Mouse (Mus musculus) forebrain, embryonic 13.5 days (tissue): ENCODE measurements at regions not wholly inside any gene's neighbourhood (a gene's known extent, or its start where the extent isn't known, plus 50 kb on each side); places are given as distances from the start of the nearest gene placed in this dataset.
A peak's percentile ranks its signal among the peaks of the same experiment; 100 is the strongest.

Source experiments
- ATAC-seq: fragments of 200-750 bp; cut with Nextera tagmentation; 2 replicates; pipeline ENCODE4 v1.8.0; 2017
- H3K27ac ChIP-seq: fragments of 300-500 bp; sonication (generic); 2 replicates; pipeline ENCODE4 v1.5.1; 2015; ENCODE audit warnings: inconsistent platforms, mild to moderate bottlenecking, moderate library complexity
- H3K27me3 ChIP-seq: fragments of 300-500 bp; sonication (generic); 2 replicates; pipeline ENCODE4 v1.6.1; 2015; ENCODE audit warnings: mild to moderate bottlenecking, inconsistent platforms
- H3K36me3 ChIP-seq: fragments of 300-500 bp; sonication (generic); 2 replicates; pipeline ENCODE4 v1.6.1; 2015; ENCODE audit warnings: mild to moderate bottlenecking, inconsistent platforms; ENCODE audit not compliant: poor library complexity, severe bottlenecking
- H3K4me1 ChIP-seq: fragments of 300-500 bp; sonication (generic); 2 replicates; pipeline ENCODE4 v1.6.1; 2015; ENCODE audit warnings: inconsistent platforms
- H3K4me2 ChIP-seq: fragments of 300-500 bp; sonication (generic); 2 replicates; pipeline ENCODE4 v1.6.1; 2015; ENCODE audit warnings: inconsistent platforms, mild to moderate bottlenecking, moderate library complexity
- H3K4me3 ChIP-seq: fragments of 300-500 bp; sonication (generic); 2 replicates; pipeline ENCODE4 v1.5.1; 2015; ENCODE audit warnings: mild to moderate bottlenecking, inconsistent platforms
- H3K9ac ChIP-seq: fragments of 300-500 bp; sonication (generic); 2 replicates; pipeline ENCODE4 v1.6.1; 2015; ENCODE audit warnings: mild to moderate bottlenecking, inconsistent platforms
- H3K9me3 ChIP-seq: fragments of 300-500 bp; sonication (generic); replicated peaks from 2 replicates; pipeline ENCODE4 v1.6.1; 2016; ENCODE audit warnings: inconsistent platforms
- WGBS: fragments of 180-500 bp; shearing (Covaris S2); methylation state at CpG from one replicate; pipeline ENCODE4 v1.1.7; 2015; 5-methylcytosine and 5-hydroxymethylcytosine counted together

GRCm38 (mm10) chr12:49732351-49732750, 347.4 kb downstream of the Gm43517 start:
- Histone ChIP-seq H3K4me3 (no peak overlapping the region), H3K4me2 (no peak overlapping the region)
- ATAC-seq: no peak

GRCm38 (mm10) chr12:49737100-49737499, 352.1 kb downstream of the Gm43517 start:
- H3K27ac ChIP-seq: no peak overlapping the region
- no peak overlapping the region for H3K4me2 ChIP-seq
- H3K4me1 ChIP-seq: peaks cover 4% of the 10 kb centered on the region; the same call in 1 of the 2 replicates
- H3K9me3 ChIP-seq: no peaks in the 10 kb centered on the region
- ATAC-seq: no peak
- H3K4me3 ChIP-seq: no peak overlapping the region
- no peak overlapping the region for H3K9ac ChIP-seq
- H3K27me3 ChIP-seq: no peaks in the 10 kb centered on the region
- H3K36me3 ChIP-seq: no peaks in the 10 kb centered on the region
- WGBS: 75% methylated on average over 4 of the region's 4 CpGs

More at GRCm38 (mm10) chr12:49732351-49732750, 347.4 kb downstream of the Gm43517 start:
- H3K36me3 ChIP-seq: no peaks in the 10 kb centered on the region
- no peaks in the 10 kb centered on the region for H3K27me3 ChIP-seq
- H3K27ac ChIP-seq: no peak overlapping the region
- no peaks in the 10 kb centered on the region for H3K9me3 ChIP-seq
- no peak overlapping the region for H3K9ac ChIP-seq
- H3K4me1 ChIP-seq: no peaks in the 10 kb centered on the region

DNA sequence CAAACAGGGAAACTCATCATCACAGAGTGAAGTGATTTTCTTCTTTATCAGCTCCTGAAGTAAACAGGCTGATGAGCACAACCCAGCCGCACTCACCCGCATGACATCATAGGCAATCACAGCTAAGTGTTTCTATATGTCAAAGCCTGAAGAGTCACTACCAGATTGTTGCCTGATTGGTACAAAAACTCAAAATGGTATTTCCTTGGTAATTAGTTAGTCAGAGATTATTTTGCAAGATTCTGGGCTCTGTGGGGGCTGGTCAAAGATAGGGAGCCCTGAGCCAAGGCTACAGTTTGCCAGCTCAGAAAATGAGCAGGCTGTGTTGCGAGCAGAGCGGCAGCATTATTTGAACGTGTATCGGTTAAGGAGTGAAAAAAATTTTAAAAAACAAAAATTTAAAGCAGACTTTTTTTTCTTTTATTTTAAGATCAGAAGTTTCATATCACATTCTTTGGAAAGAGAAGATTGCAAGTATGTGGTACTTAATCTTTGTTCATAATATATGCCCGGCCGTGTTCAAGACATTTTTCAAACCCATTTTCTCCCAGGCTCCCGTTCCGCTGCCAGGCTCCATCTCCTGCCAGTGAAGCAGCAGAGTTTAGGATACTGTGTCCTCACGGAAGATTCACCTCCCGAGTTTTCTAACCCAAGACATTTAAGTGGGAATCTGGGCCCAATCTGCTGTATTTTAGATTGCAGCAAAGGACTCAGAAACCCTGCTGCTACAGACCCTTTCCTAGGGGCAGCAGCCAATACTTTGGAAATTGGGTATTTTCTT, 355.2 kb downstream of the Gm43517 start:
- peaks cover 4% of the 10 kb centered on the region; the same call in 1 of the 2 replicates for H3K4me1 ChIP-seq
- H3K9ac ChIP-seq: no peak overlapping the region
- H3K4me3 ChIP-seq: no peak overlapping the region
- no peaks in the 10 kb centered on the region for H3K9me3 ChIP-seq
- ATAC-seq: peak; percentile 77
- H3K4me2 ChIP-seq: no peak overlapping the region
- H3K27me3 ChIP-seq: no peaks in the 10 kb centered on the region
- H3K27ac ChIP-seq: no peak overlapping the region; the same call in 1 of the 2 replicates
- no peaks in the 10 kb centered on the region for H3K36me3 ChIP-seq
- 74% methylated on average over 12 of the region's 12 CpGs for WGBS

- ATAC-seq: no peak
- 81% methylated on average over 2 of the region's 2 CpGs for WGBS
Measured at GRCm38 (mm10) chr12:49743402-49743801, 358.4 kb downstream of the Gm43517 start.

GRCm38 (mm10) chr12:49747081-49747480, 362.1 kb downstream of the Gm43517 start:
- no peak overlapping the region for H3K27ac ChIP-seq
- no peak overlapping the region for H3K4me3 ChIP-seq
- no peaks in the 10 kb centered on the region for H3K36me3 ChIP-seq
- no peaks in the 10 kb centered on the region for H3K4me1 ChIP-seq
- H3K9me3 ChIP-seq: no peaks in the 10 kb centered on the region
- no peak for ATAC-seq
- H3K4me2 ChIP-seq: no peak overlapping the region
- 52% methylated on average over 2 of the region's 2 CpGs for WGBS
- H3K9ac ChIP-seq: no peak overlapping the region
- H3K27me3 ChIP-seq: no peaks in the 10 kb centered on the region

More at GRCm38 (mm10) chr12:49743402-49743801, 358.4 kb downstream of the Gm43517 start:
- H3K27me3 ChIP-seq: no peaks in the 10 kb centered on the region
- H3K4me1 ChIP-seq: peaks cover 4% of the 10 kb centered on the region; the same call in 1 of the 2 replicates
- no peak overlapping the region for H3K27ac ChIP-seq
- no peak overlapping the region for H3K4me2 ChIP-seq
- no peak overlapping the region for H3K4me3 ChIP-seq
- H3K9ac ChIP-seq: no peak overlapping the region
- no peaks in the 10 kb centered on the region for H3K36me3 ChIP-seq
- no peaks in the 10 kb centered on the region for H3K9me3 ChIP-seq

GRCm38 (mm10) chr12:49758391-49758790, 373.4 kb downstream of the Gm43517 start:
- Histone ChIP-seq H3K36me3 (no peaks in the 10 kb centered on the region), H3K4me3 (no peak overlapping the region), H3K4me2 (no peak overlapping the region), H3K4me1 (no peaks in the 10 kb centered on the region), H3K27me3 (no peaks in the 10 kb centered on the region), H3K9ac (no peak overlapping the region), H3K27ac (no peak overlapping the region), H3K9me3 (no peaks in the 10 kb centered on the region)
- peak; percentile 83; the same call in 1 of the 2 replicates for ATAC-seq
- WGBS: 81% methylated on average over 4 of the region's 4 CpGs

- H3K27ac ChIP-seq: no peak overlapping the region
- 74% methylated on average over 2 of the region's 2 CpGs for WGBS
Measured at GRCm38 (mm10) chr12:49764541-49764940, 379.6 kb downstream of the Gm43517 start.

GRCm38 (mm10) chr12:49808341-49808740, 423.4 kb downstream of the Gm43517 start:
- H3K4me2 ChIP-seq: no peak overlapping the region
- WGBS: 85% methylated on average over 1 of the region's 1 CpGs
- no peaks in the 10 kb centered on the region for H3K36me3 ChIP-seq
- H3K4me3 ChIP-seq: no peak overlapping the region
- H3K9me3 ChIP-seq: no peaks in the 10 kb centered on the region
- no peak overlapping the region for H3K27ac ChIP-seq
- H3K9ac ChIP-seq: no peak overlapping the region
- H3K4me1 ChIP-seq: no peaks in the 10 kb centered on the region
- ATAC-seq: peak; percentile 58; the same call in 1 of the 2 replicates
- H3K27me3 ChIP-seq: no peaks in the 10 kb centered on the region

More at GRCm38 (mm10) chr12:49764541-49764940, 379.6 kb downstream of the Gm43517 start:
- Histone ChIP-seq H3K4me2 (no peak overlapping the region), H3K4me1 (no peaks in the 10 kb centered on the region), H3K4me3 (no peak overlapping the region), H3K27me3 (no peaks in the 10 kb centered on the region), H3K9ac (no peak overlapping the region), H3K36me3 (no peaks in the 10 kb centered on the region), H3K9me3 (no peaks in the 10 kb centered on the region)
- ATAC-seq: no peak

GRCm38 (mm10) chr12:49814653-49815052, 429.7 kb downstream of the Gm43517 start:
- ATAC-seq: peak; percentile 61; the same call in 1 of the 2 replicates
- no peak overlapping the region for H3K9ac ChIP-seq
- no peak overlapping the region for H3K4me2 ChIP-seq
- no peaks in the 10 kb centered on the region for H3K27me3 ChIP-seq
- peaks cover 4% of the 10 kb centered on the region for H3K4me1 ChIP-seq
- H3K27ac ChIP-seq: no peak overlapping the region
- 9% methylated on average over 3 of the region's 3 CpGs for WGBS
- no peaks in the 10 kb centered on the region for H3K9me3 ChIP-seq
- no peak overlapping the region for H3K4me3 ChIP-seq
- no peaks in the 10 kb centered on the region for H3K36me3 ChIP-seq

- H3K36me3 ChIP-seq: no peaks in the 10 kb centered on the region
- no peak overlapping the region for H3K9ac ChIP-seq
- no peaks in the 10 kb centered on the region for H3K9me3 ChIP-seq
- H3K4me2 ChIP-seq: no peak overlapping the region
- no peak overlapping the region for H3K4me3 ChIP-seq
- no peak overlapping the region; the same call in 1 of the 2 replicates for H3K27ac ChIP-seq
- no peak for ATAC-seq
- 58% methylated on average over 3 of the region's 3 CpGs for WGBS
- H3K4me1 ChIP-seq: peaks cover 7% of the 10 kb centered on the region; the same call in 1 of the 2 replicates
- no peaks in the 10 kb centered on the region for H3K27me3 ChIP-seq
Measured at GRCm38 (mm10) chr12:49827769-49828168, 442.8 kb downstream of the Gm43517 start.

DNA sequence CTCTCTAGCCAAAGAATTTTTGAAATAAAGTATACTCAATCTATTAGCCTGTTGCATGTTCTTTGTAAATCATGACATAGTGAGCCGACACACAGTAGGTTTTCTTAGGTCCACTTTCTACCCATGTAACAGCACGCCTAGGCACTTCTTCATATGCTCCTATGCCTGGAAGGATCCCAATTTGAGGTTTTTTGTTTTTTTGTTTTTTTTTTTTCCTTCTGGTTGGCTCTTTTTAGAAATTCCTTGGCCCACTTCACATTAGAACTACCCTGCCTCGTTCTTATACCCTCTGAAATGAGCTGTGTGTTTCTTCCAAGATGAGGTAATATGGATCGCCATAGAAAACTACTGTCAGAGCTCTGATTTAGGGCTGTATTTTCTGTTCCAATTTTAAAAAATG, 443.6 kb downstream of the Gm43517 start:
- 0 out of 2 replicates have a peak, but pooled peaks have one; percentile 24 for ATAC-seq
- H3K27me3 ChIP-seq: no peaks in the 10 kb centered on the region
- H3K4me3 ChIP-seq: no peak overlapping the region
- H3K9ac ChIP-seq: no peak overlapping the region
- H3K9me3 ChIP-seq: no peaks in the 10 kb centered on the region
- H3K36me3 ChIP-seq: no peaks in the 10 kb centered on the region
- no peak overlapping the region; the same call in 1 of the 2 replicates for H3K27ac ChIP-seq
- peaks cover 7% of the 10 kb centered on the region; the same call in 1 of the 2 replicates for H3K4me1 ChIP-seq
- H3K4me2 ChIP-seq: no peak overlapping the region
- WGBS: 71% methylated on average over 4 of the region's 4 CpGs

- Histone ChIP-seq H3K36me3 (no peaks in the 10 kb centered on the region), H3K4me3 (no peak overlapping the region), H3K27ac (no peak overlapping the region), H3K4me1 (peaks cover 7% of the 10 kb centered on the region; the same call in 1 of the 2 replicates), H3K9ac (no peak overlapping the region), H3K9me3 (no peaks in the 10 kb centered on the region), H3K4me2 (no peak overlapping the region), H3K27me3 (no peaks in the 10 kb centered on the region)
- WGBS: 93% methylated on average over 4 of the region's 4 CpGs
- ATAC-seq: no peak
Measured at GRCm38 (mm10) chr12:49830665-49831064, 445.7 kb downstream of the Gm43517 start.
